Mouse (Mus musculus) right cerebral cortex, postnatal 14 days (tissue): ENCODE data around the gene Ndufa8.
A peak's percentile ranks its signal among the peaks of the same experiment; 100 is the strongest.

Experiments
- DNase-seq: peaks from one replicate; pipeline ENCODE4 v3.0.0; 2022

Ndufa8 gene

DNA sequence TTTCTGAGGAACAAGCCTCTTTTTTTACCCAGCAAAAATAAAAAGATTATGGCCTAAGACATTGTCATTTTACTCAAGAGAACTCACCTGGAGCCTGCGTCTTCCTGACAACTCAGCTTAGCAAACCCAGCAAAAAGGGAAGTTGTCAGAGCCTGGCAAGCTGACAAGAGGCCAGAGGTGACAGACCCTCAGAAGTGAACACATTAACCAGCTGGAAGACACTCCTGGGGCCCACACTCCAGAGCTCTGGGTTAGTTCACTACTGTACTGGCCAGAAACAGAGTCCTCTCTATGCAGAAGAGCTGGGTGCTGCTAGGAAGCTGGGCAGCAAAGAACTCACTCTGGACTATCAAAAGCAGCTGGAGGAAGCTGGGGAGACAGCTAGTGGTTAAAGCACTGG is 8.3 kb downstream of the Ndufa8 start:
- no peak for DNase-seq

- DNase-seq: no peak
These were observed 9.8 kb downstream of the Ndufa8 start for GRCm38 (mm10) chr2:36039297-36039985.

DNA sequence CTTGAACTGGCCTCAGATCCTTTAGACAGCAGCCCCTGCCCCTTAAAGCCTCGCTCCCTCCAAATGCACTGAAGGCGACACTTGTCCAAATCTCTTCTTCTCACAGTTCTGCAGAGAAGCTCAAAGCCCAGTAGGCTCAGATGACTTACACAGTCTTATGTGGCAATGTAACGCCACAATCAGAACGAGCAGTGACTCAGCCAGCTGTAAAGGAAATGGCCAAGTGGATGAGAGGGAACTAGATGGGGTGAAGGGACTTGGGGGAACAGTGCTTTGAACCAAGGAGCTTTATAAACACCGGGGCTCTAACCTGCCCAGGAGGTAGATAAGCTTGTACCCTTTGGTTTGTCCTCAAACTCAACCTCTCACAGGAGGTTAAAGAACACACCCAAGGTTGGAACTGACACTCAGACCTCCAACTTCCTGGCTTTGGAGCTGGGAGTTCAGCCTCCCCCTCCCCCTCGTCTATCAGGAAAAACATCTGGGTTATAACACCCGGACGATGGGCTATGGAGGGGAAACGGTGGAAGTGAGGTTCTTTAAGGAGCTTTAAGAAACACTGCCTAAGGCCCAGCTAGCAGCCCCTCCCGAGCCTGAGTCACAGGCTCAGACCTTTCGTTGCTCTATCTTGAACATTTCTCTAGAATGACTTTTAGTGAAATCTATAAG is 13.7 kb downstream of the Ndufa8 start:
- no peak for DNase-seq

DNA sequence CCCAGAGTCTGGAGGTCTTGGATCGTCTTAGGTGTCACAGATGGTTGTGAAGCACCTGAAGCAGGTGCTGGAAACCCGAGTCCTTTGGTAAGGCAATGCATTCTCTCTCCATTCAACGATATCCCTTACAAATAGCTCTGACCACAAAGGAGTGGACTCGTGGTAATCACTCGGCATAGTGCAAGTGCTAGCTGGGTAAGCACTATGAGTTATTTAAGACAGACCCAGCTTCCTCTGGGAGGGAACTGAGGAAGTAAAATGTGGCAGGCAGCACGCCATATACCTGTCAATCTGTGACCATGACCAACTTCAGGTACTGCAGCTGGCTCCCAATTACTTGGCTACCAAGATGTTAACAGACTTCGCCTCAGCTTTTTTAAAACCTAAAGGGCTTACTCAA is 14.3 kb downstream of the Ndufa8 start:
- DNase-seq: no peak

- no peak for DNase-seq
These were observed 15.2 kb downstream of the Ndufa8 start for GRCm38 (mm10) chr2:36033966-36034365.

DNA sequence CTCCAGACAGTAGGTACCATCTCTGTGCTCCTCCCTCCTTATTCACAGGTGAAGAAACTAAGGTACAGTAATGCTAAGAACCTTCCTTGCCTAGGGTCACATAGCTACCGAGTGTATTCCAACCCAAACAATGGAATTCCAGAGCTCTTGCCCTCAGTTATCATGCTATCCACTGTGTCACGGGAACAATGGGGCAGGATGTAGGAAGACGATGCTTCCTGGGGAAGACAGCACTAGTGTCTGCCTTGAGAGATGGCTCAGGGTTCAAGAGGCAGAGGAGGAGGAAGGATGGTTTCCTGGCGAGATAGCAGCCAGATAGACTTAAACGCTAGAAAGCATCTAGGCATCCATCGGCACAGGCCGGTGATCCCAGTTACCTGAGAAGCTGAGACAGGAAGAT is 16.3 kb downstream of the Ndufa8 start:
- DNase-seq: no peak

DNA sequence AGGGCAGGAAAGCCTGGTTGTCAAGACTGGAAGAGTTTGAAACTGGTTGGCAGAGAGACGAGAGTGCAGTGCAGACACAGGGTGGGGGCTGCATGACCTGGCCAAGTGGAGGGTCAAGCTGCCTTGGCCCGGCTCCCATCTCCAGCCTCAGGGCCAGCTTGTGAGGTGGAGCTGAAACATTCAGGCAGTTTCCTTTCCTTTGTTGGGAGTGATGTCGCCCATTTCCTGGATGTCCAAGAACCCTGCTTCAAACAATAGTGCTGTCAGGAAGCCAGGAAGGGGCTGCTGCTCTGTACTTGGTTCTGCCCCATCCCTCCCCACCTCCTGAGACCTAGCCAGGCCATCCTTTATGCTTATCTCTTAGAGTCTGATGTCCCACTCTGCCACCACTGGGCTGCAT is 25.9 kb downstream of the Ndufa8 start:
- DNase-seq: no peak

- peak; percentile 98 for DNase-seq
These were observed 27.6 kb downstream of the Ndufa8 start for GRCm38 (mm10) chr2:36021385-36022159.

DNA sequence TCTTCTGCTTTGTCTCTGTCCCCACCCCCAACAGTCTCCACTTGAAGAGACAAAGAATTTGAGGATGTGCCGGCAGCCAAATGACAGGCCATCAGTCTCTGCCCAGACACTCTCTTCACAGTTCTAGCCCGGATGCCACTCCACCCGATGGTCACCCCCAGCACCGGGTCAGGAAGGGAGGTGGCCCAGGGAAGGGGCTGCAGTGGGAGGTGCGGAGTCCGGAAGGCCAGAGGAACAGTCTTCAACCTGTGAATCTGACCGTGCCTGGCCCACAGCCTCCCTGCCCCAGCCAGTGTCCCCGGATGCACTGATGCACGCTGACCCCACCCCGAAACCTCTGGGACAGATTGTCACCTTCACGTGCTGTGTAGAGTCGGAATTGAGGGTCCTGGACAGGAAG is 36.2 kb downstream of the Ndufa8 start:
- no peak for DNase-seq

- peak; percentile 45 for DNase-seq
These were observed 37.8 kb downstream of the Ndufa8 start for GRCm38 (mm10) chr2:36011331-36011825.

DNA sequence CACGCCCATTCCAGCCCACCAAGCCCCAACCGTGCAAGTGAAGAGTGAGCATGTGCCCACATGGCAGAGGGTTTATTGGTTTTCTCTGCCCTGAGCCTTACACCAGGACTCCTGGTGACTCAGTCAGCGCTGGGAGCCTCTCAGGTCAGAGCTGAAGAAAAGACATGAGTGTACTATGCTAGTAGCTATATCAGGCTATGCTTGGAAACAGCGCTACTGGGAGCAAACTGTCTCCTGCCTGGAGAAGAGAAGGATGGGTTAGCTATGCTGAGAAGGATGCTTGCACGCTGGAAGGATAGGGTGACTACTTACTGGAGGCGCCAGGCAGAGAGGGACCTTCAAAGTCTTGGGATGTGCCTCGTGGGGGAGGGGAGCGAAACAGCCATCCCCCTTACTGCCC is 38.6 kb downstream of the Ndufa8 start:
- no peak for DNase-seq

GRCm38 (mm10) chr2:36009386-36009785 is 39.8 kb downstream of the Ndufa8 start:
- DNase-seq: peak; percentile 64

- no peak for DNase-seq
These were observed 41.1 kb downstream of the Ndufa8 start for GRCm38 (mm10) chr2:36008071-36008470.

GRCm38 (mm10) chr2:36002188-36002587 is 47.0 kb downstream of the Ndufa8 start:
- DNase-seq: no peak

- DNase-seq: no peak
These were observed 48.8 kb downstream of the Ndufa8 start for GRCm38 (mm10) chr2:36000390-36000789.

GRCm38 (mm10) chr2:35999212-35999611 is 50.0 kb downstream of the Ndufa8 start:
- DNase-seq: no peak

- no peak for DNase-seq
These were observed 50.8 kb downstream of the Ndufa8 start for GRCm38 (mm10) chr2:35998416-35998815.

GRCm38 (mm10) chr2:35996753-35997152 is 52.5 kb downstream of the Ndufa8 start:
- DNase-seq: no peak

DNA sequence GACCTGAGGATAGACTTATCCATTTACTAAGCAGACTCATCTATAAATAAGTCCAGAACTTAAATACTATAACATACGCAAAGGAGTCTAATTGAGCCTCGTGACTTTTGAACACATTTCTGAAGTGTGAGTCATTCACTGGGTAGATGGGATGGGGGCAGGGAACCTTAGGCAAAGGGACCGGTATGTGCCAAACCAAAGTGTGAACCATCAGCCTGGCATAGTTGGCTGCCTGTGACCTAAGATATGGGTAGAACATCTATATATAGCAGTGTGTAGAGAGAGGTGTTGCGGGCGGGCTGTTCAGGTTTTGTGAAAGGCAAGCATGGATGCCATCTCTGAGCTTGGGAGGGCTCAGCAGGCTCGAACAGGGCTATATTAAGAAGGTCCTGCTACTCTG is 54.9 kb downstream of the Ndufa8 start:
- no peak for DNase-seq

GRCm38 (mm10) chr2:35993481-35993880 is 55.7 kb downstream of the Ndufa8 start:
- no peak for DNase-seq

- no peak for DNase-seq
These were observed 56.9 kb downstream of the Ndufa8 start for GRCm38 (mm10) chr2:35992259-35992658.
